Mouse (Mus musculus): ENCODE results near the gene AC131692.1.
A peak's percentile ranks its signal among the peaks of the same experiment; 100 is the strongest.

AC131692.1 gene

DNA sequence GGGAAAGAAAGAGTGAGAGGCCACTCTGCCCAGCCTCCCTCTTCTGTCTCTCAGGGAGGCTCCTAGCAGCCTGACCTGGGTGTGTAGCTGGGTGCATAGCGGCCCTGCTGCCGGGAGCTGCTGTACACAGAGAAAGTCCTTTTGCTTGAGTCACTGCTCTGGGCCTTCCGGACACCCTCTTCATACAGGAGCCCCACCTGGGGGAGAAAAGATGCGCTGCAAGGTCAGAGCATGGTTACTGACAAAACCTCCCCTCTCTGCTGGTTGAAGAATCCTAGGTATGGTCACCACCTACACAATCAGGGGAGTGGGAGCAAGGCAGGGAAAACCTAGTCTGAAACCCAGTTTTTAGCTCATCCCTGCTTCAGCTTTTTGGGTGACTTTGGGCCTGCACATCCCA is 25.3 kb upstream of the AC131692.1 start:
- peak; percentile 50 to 54 for DNase-seq

DNA sequence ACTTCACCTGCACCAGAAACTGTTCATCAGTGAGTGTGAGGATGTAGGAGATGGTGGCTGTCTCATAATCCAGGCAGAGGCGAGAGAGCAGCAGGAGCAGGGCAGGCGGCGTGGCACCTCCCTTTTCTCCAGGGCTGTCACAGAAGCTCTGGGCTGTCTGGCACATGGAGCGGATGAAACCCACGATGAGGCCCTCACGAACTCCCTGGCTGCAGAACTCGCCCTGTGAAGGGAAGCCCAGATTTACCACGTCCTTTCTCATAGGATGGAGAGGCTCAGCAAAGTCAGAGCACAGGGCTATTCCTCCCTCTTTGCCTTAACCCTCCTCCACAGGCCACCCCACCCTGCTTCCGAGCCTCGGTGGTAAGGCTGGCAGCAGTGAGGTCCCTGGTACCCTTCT is 24.4 kb upstream of the AC131692.1 start:
- DNase-seq = no peak

DNA sequence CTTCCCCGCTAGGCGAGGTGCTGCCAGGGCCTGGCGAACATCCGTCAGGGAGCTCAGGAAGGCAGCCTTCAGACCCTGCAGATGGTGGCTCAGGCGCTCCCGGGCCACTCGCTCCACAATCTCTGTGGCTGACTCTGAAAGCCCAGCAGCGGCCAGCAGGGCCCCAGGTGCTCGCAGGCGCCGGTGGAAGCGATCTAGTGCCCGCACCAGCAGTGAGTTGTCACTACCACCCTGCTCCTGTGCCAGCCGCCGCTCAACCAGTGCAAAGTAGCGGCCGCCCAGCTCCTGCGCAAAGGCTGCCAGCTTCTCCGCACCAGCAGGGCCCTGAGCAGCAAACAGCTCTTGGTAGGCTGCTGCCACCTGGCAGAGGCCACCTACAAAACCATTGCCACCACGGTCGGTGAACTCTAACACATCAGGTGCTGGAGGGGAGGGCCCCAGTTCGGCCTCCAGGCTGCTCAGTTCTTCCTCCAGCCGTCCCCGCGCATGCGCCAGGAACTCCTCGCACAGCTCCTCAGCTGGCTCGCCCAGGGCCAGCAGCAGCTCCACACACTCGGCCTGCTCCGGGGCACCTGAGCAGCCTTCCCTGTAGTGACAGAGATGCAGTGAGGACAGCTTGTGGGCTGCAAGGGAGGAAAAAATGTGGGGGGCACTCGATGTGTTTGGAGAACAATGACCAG is 23.5 kb upstream of the AC131692.1 start:
- DNase-seq = no peak

DNA sequence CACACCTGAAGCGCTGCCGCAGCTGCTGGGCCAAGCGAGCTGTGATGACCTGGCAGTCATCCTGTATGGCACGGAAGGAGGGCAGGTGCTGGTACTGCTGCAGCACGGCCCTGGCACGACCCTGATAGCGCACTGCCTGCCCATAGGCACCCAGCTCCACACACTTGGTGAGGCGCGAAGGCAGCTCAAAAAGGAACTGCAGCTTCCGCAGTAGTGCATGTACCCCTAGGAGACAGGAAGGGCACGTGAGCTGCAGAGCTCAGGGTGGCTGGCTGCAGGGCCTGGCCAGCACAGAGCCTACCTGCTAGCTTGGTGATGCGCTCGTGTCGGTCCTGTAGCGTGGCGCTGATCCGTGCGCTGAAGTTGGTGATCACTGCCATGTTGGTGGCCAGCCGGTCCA is 23.0 kb upstream of the AC131692.1 start:
- DNase-seq = no peak

DNA sequence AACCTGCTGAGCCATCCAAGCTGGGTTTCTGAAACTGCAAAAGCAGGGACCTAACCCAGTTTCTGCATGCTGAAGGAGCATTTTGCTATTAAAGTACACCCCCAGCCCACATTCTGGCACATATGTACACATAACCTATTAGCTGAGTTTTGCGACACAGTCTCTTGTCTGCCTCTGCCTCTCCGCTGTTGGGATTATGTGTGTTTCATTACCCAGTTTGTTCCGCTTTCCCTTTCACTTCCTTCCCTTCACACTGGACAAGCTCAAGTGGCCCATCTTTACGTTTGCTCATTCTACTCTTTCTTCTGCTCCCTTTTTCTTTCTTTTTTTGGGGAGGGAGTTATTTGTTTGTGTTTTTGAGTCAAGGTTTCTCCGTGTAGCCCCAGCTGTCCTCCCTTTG is 20.3 kb upstream of the AC131692.1 start:
- DNase-seq = no peak

- peak; percentile 86 to 88 for DNase-seq
Observed at GRCm38 (mm10) chr19:6076564-6077393, 17.4 kb upstream of the AC131692.1 start, which contains the start of gene Vps51. Vps51 (minus strand) TSS chr19:6077231.

- no peak for DNase-seq
Observed at GRCm38 (mm10) chr19:6079983-6080480, 14.2 kb upstream of the AC131692.1 start, which contains the start of gene Tmem262. Tmem262 (plus strand) TSS chr19:6080033.

GRCm38 (mm10) chr19:6082156-6082555 is 12.1 kb upstream of the AC131692.1 start, which contains the start of gene Gm28374:
Gm28374 (minus strand) TSS chr19:6082256.
- no peak for DNase-seq

DNA sequence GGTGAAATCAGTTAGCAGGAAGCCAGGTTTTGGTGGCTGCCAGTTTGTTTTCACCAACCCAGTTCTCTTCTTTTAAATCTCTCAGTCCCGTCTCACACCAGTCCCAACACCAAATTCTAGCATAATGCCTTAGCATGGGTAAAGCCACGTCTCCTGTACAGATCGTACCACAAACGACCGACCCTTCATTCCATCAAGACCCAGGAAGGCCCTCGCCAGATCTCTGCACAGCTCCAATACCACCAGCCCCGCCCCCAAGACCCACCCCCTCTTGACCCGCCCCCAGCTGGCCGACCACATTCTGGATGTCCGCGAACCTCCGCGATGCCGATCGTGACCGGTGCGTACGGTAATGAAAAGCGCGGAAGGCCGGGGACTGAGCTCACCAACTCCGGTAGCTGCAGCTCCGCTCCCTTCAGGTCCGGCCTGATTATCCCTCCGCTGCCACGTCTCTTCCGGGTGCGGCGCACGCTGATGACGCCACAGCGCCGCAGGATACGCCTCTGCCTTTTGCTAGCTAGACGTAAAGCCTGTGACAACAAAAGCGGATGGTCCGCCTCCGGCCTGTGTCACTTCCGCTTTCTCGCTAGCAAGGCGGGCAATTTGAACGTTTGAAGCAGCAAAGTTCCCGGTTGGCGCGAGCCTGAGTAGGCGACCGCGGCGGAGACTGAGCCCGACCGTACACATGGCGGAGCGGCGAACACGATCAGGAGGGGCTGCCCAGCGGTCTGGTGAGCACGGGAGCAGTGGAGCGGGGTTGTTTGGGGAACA is 9.6 kb upstream of the AC131692.1 start, which contains the start of the genes Zfpl1 and Cdca5:
Gene Zfpl1 (minus strand): TSS at position 479 of the 771 bp plus-strand sequence.
Gene Cdca5 (plus strand): TSS at position 506 of the 771 bp plus-strand sequence.
- peak; percentile 97 for DNase-seq

DNA sequence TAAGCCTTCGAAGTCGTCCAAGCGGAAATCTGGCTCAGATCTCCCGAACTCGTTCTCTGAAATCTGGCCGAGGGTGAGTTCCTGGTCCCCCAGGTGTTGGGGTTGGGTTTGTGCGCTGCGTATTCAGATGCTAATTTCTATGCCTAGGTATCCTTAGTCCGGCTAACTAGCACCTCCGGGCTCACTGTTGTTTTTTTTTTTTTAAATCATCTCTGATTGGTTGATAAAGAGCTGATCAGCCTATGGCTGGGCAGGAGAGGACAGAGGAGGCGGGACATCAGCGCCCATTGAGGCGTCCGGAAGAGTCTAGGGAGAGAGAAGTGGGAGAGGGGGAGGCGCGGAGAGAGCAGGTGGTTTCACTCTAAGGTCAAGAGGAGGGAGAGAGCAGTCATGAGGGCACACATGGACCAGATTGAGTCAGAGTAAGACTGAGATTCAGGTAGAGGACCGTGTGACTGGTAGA is 8.8 kb upstream of the AC131692.1 start:
- DNase-seq = peak; percentile 59 to 64

GRCm38 (mm10) chr19:6088841-6089240 is 5.4 kb upstream of the AC131692.1 start:
- DNase-seq = no peak

DNA sequence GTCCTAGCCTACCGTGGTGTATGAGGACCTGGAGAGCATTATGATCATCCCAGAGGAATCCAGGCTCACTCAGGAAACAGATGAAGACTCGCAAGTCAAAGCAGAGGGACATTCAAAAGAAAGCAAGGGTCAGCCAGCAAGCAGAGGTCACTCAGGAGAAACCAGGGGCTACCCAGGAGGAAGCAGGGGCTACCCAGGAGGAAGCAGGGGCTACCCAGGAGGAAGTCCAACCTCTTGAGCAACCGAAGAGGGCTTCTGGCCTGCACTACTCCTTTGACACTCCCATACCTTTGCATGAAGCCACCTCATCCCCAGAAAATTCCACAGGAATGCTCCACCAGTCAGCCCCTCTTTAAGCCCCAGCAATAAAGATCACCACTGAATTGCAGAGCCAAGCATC is 3.6 kb downstream of the AC131692.1 start:
- no peak for DNase-seq

- DNase-seq = no peak
Observed at GRCm38 (mm10) chr19:6101186-6101585, 7.0 kb downstream of the AC131692.1 start.

DNA sequence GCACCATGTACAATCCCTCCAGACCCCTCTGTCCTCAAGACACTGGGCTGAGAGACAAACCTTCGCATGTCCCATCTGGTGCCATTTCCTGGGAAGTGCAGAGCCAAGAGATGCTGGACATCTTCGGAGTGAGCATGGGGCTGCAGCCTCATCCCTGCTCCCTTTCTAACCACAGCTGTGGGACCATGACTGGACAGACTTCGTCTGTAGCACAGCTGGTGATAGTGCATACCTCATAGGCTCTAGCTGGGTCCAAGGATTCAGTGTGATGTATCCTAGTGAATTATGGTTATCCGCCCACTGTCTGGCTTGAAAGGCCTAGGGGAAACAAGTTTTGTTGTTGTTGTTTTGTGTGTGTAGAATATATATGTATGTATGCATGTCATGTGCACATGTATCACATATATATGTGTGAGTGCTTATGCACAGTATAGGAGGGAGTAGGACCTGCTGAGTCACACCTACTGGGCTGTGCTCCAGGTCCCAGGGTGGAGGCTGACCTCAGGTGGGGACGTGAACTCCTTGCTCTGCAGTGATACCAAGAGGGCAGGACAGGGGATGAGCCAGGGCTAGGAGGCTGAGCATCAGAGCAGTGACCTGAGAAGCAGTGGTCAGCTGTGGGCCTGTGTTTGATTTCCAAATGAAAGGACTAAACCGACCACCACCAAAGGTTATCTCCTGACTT is 8.1 kb downstream of the AC131692.1 start:
- DNase-seq = no peak

DNA sequence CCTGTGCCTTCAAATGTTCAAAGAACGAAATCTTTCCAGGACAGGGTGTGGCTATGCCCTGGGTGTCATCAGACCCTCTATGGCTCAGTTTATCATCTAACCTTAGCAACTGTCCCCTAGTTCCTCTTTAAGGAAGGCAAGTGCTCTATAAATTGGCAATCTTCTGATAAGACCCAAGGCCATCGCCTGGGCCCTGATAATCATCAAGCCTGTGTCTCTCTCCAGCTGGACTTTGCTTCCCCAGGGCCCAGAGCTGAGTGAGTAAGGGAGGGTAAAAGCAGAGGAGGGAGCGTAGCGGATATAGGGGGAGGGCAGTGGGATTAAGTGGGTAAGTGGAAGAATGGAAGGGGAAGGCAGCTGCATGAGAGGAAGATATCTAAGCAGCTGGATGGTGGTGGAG is 10.3 kb downstream of the AC131692.1 start:
- DNase-seq = no peak

GRCm38 (mm10) chr19:6105586-6105985 is 11.4 kb downstream of the AC131692.1 start, which contains the start of gene Naaladl1:
Naaladl1 (plus strand) TSS chr19:6105782.
- DNase-seq = no peak

DNA sequence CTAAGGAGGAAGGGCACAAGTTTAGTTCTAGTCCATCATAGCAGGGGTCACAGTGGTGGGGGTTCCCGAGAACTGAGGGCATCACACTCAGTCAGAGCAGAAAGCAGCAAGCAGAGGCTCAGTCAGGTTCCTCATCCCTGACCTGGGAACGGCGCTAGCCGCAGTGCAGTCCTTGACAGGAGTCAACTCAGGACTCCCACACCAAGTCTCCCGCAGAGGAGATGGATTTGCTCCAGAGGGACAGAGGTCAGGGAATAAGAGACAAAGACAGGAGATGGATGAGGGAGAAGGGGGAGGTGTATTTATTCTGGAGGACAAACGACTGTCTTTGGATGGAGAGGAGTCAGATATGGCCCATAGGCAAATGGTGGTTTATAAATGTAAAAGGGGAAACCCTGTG is 18.9 kb downstream of the AC131692.1 start:
- no peak for DNase-seq

GRCm38 (mm10) chr19:6116113-6116850 is 22.1 kb downstream of the AC131692.1 start:
- DNase-seq = no peak

GRCm38 (mm10) chr19:6117346-6117985 is 23.2 kb downstream of the AC131692.1 start:
- DNase-seq = no peak

DNA sequence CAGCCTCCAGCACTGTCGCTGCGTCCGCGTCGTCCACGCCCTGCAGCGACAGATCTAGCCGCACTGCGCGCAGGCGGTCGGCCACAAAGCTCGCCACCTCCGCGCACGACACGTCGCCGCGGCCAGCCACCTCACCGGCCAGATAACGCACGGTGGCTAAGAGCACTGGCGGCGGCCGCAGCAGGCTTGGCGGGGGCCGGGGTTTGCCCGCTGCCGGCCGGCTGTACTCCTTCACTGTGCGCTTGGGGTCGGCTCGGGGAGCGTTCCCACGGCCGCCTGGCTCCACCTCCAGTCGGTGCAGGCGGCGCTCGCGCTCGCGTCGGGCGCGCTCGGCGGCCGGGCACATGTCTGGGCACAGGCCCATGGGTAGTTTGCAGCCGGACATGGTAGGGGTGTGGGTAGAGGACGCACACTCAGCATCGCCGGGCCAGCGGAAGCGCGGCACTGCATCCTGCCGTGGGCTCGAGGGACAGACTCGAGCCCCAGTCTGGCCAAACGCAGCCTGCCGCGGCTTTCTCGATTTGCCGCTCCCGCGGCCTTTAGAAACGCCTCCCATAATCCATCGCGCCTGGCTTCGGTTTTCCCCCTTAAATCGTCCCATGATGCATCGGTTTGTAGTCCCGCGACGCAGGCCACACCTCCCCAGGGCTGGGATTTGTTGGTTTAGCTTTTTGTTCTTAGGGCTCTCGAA is 23.9 kb downstream of the AC131692.1 start, which contains the start of gene Sac3d1:
Gene Sac3d1 (minus strand): TSS at position 665 of the 691 bp plus-strand sequence.
- peak; percentile 87 to 89 for DNase-seq

Data from B cell, adult 2 months (primary cell).